Mouse (Mus musculus) heart, embryonic 11.5 days (tissue): Measurements from ENCODE around the gene Mrpl28. TPM values are rescaled to one million over a fixed set of nuclear protein-coding genes. Genes with fewer than 3 reads are reported as not detected.

Source experiments
- ATAC-seq: fragments of 200-750 bp; cut with Nextera tagmentation; replicated peaks from 2 replicates; pipeline ENCODE4 v1.8.0; 2017; ENCODE audit warnings: moderate library complexity; ENCODE audit not compliant: insufficient number of reproducible peaks, low FRiP score, low TSS enrichment
- H3K27ac ChIP-seq: fragments of 300-500 bp; sonication (generic); 2 replicates; pipeline ENCODE4 v1.5.1; 2014; ENCODE audit warnings: mild to moderate bottlenecking, low read depth, low read length
- H3K27me3 ChIP-seq: fragments of 300-500 bp; sonication (generic); 2 replicates; pipeline ENCODE4 v1.6.1; 2014; ENCODE audit warnings: mild to moderate bottlenecking, low read length, mixed read lengths; ENCODE audit not compliant: control insufficient read depth, insufficient read depth
- H3K36me3 ChIP-seq: fragments of 300-500 bp; sonication (generic); 2 replicates; pipeline ENCODE4 v1.6.1; 2014; ENCODE audit warnings: mild to moderate bottlenecking, low read length, moderate library complexity, mixed read lengths; ENCODE audit not compliant: control insufficient read depth, insufficient read depth
- H3K4me1 ChIP-seq: fragments of 300-500 bp; sonication (generic); 2 replicates; pipeline ENCODE4 v1.6.1; 2014; ENCODE audit warnings: low read length; ENCODE audit not compliant: control insufficient read depth, insufficient read depth
- H3K4me2 ChIP-seq: fragments of 300-500 bp; sonication (generic); 2 replicates; pipeline ENCODE4 v1.6.1; 2014; ENCODE audit warnings: mild to moderate bottlenecking, moderate library complexity
- H3K4me3 ChIP-seq: fragments of 300-500 bp; sonication (generic); 2 replicates; pipeline ENCODE4 v1.5.1; 2014; ENCODE audit warnings: low read depth, low read length
- H3K9ac ChIP-seq: fragments of 300-500 bp; sonication (generic); 2 replicates; pipeline ENCODE4 v1.6.1; 2014; ENCODE audit warnings: mild to moderate bottlenecking, low read depth, low read length, moderate library complexity
- H3K9me3 ChIP-seq: fragments of 300-500 bp; sonication (generic); replicated peaks from 2 replicates; pipeline ENCODE4 v1.6.1; 2016; ENCODE audit warnings: low read length; ENCODE audit not compliant: control insufficient read depth
- WGBS: fragments of 180-500 bp; shearing (Covaris S2); extraction: QIAGEN DNeasy Blood & Tissue Kit; methylation state at CpG from one replicate; pipeline ENCODE4 v1.1.7; 2014; ENCODE audit not compliant: insufficient replicate concordance; 5-methylcytosine and 5-hydroxymethylcytosine counted together
- polyA plus RNA-seq: library from polyadenylated mRNA; unstranded; fragments of >200 nt; fragmentation: Nextera tagmentation; extraction: Ambion mirVana; gene quantifications from 2 replicates; pipeline ENCODE4 v1.2.1, GENCODE M21; 2014

Mrpl28 gene
- polyA plus RNA-seq, 1 experiment from 2014 or later, result 257 TPM

GRCm38 (mm10) chr17:26138239-26138836 is 15.0 kb downstream of the Mrpl28 start, which contains the start of gene Axin1:
Gene Axin1, plus strand, starts transcription at chr17:26138688.
- Histone ChIP-seq H3K27ac (peak within 1 kb of the TSS; percentile 94), H3K4me1 (peaks cover 9% of the 10 kb centered on the region; the same call in 1 of the 2 replicates), H3K4me2 (peak within 1 kb of the TSS; percentile 76), H3K4me3 (peak within 1 kb of the TSS; percentile 90), H3K9me3 (no peaks in the 10 kb centered on the region), H3K9ac (peak within 1 kb of the TSS; percentile 94), H3K27me3 (no peaks in the 10 kb centered on the region), H3K36me3 (peaks cover 4% of the 10 kb centered on the region)
- WGBS, result 1% methylated on average over 42 of the region's 42 CpGs
- peak; percentile 93 for ATAC-seq

- WGBS, result under 1% methylated on average over 53 of the region's 58 CpGs
- Histone ChIP-seq H3K4me3 (peak overlapping the region; percentile 90), H3K36me3 (peaks cover 8% of the 10 kb centered on the region), H3K4me1 (peaks cover 9% of the 10 kb centered on the region; the same call in 1 of the 2 replicates), H3K9me3 (no peaks in the 10 kb centered on the region), H3K4me2 (peak overlapping the region; percentile 76), H3K27ac (peak overlapping the region; percentile 94), H3K9ac (peak overlapping the region; percentile 94), H3K27me3 (no peaks in the 10 kb centered on the region)
- ATAC-seq, result peak; percentile 67
These were observed 15.6 kb downstream of the Mrpl28 start for GRCm38 (mm10) chr17:26138901-26139381.

GRCm38 (mm10) chr17:26142796-26143195 is 19.5 kb downstream of the Mrpl28 start:
- no peak overlapping the region for H3K9ac ChIP-seq
- peaks cover 9% of the 10 kb centered on the region; the same call in 1 of the 2 replicates for H3K4me1 ChIP-seq
- no peaks in the 10 kb centered on the region for H3K27me3 ChIP-seq
- no peak overlapping the region for H3K27ac ChIP-seq
- H3K4me3 ChIP-seq, result no peak overlapping the region
- WGBS, result 86% methylated on average over 4 of the region's 4 CpGs
- no peak for ATAC-seq
- H3K9me3 ChIP-seq, result no peaks in the 10 kb centered on the region
- no peak overlapping the region for H3K4me2 ChIP-seq
- H3K36me3 ChIP-seq, result peaks cover 10% of the 10 kb centered on the region

- Histone ChIP-seq H3K27ac (no peak overlapping the region), H3K4me2 (no peak overlapping the region), H3K4me3 (no peak overlapping the region), H3K9ac (no peak overlapping the region), H3K4me1 (peaks cover 9% of the 10 kb centered on the region; the same call in 1 of the 2 replicates), H3K9me3 (no peaks in the 10 kb centered on the region), H3K36me3 (peaks cover 12% of the 10 kb centered on the region), H3K27me3 (no peaks in the 10 kb centered on the region)
- 93% methylated on average over 5 of the region's 5 CpGs for WGBS
- no peak for ATAC-seq
These were observed 20.1 kb downstream of the Mrpl28 start for GRCm38 (mm10) chr17:26143386-26143785.

GRCm38 (mm10) chr17:26149056-26149455 is 25.8 kb downstream of the Mrpl28 start:
- Histone ChIP-seq H3K27ac (no peak overlapping the region), H3K4me3 (no peak overlapping the region), H3K4me1 (no peaks in the 10 kb centered on the region), H3K36me3 (peaks cover 14% of the 10 kb centered on the region), H3K4me2 (no peak overlapping the region), H3K9ac (no peak overlapping the region), H3K27me3 (no peaks in the 10 kb centered on the region), H3K9me3 (no peaks in the 10 kb centered on the region)
- 75% methylated on average over 2 of the region's 2 CpGs for WGBS
- ATAC-seq, result no peak

GRCm38 (mm10) chr17:26151886-26152630 is 28.8 kb downstream of the Mrpl28 start:
- Histone ChIP-seq H3K36me3 (peaks cover 14% of the 10 kb centered on the region), H3K4me3 (no peak overlapping the region), H3K9me3 (no peaks in the 10 kb centered on the region), H3K4me2 (no peak overlapping the region), H3K9ac (no peak overlapping the region), H3K27ac (no peak overlapping the region), H3K4me1 (no peaks in the 10 kb centered on the region), H3K27me3 (no peaks in the 10 kb centered on the region)
- no peak for ATAC-seq
- WGBS, result 85% methylated on average over 2 of the region's 2 CpGs

GRCm38 (mm10) chr17:26162736-26163135 is 39.4 kb downstream of the Mrpl28 start:
- H3K9me3 ChIP-seq, result no peaks in the 10 kb centered on the region
- H3K4me3 ChIP-seq, result no peak overlapping the region
- H3K4me1 ChIP-seq, result no peaks in the 10 kb centered on the region
- no peak for ATAC-seq
- H3K27ac ChIP-seq, result no peak overlapping the region
- WGBS, result 94% methylated on average over 1 of the region's 1 CpGs
- H3K4me2 ChIP-seq, result no peak overlapping the region
- no peaks in the 10 kb centered on the region for H3K36me3 ChIP-seq
- H3K27me3 ChIP-seq, result no peaks in the 10 kb centered on the region
- no peak overlapping the region for H3K9ac ChIP-seq

GRCm38 (mm10) chr17:26168039-26168438 is 44.7 kb downstream of the Mrpl28 start:
- no peak overlapping the region for H3K4me3 ChIP-seq
- no peak overlapping the region for H3K9ac ChIP-seq
- no peak overlapping the region for H3K4me2 ChIP-seq
- ATAC-seq, result no peak
- no peaks in the 10 kb centered on the region for H3K9me3 ChIP-seq
- H3K36me3 ChIP-seq, result 0 out of 2 replicates have a peak, but pooled peaks cover 2% of the 10 kb centered on the region
- no peaks in the 10 kb centered on the region for H3K4me1 ChIP-seq
- 88% methylated on average over 2 of the region's 2 CpGs for WGBS
- H3K27ac ChIP-seq, result no peak overlapping the region
- no peaks in the 10 kb centered on the region for H3K27me3 ChIP-seq
